Mouse (Mus musculus) MEL-GATA-1-ER (cell line): ENCODE measurements at regions not wholly inside any gene's neighbourhood (a gene's known extent, or its start where the extent isn't known, plus 50 kb on each side); places are given as distances from the start of the nearest gene placed in this dataset.
"Not testable (repeated sequence)": the region's sequence is repeated elsewhere in the genome, so short reads cannot be mapped to it uniquely, and the experiment has no call there.

Experiments
- DNase-seq: peaks from one replicate; pipeline ENCODE4 v3.0.0-alpha.2; 2012; ENCODE audit warnings: low read depth; ENCODE audit errors: extremely low read depth

- DNase-seq = no peak
Observed at GRCm38 (mm10) chr12:48387724-48388123, 994.7 kb upstream of the Foxg1 start.

- no peak for DNase-seq
Observed at GRCm38 (mm10) chr12:48388192-48388812, 994.2 kb upstream of the Foxg1 start.

GRCm38 (mm10) chr12:48391008-48391407 lies 991.5 kb upstream of the Foxg1 start:
- DNase-seq = peak; percentile 6

- DNase-seq = no peak
Observed at GRCm38 (mm10) chr12:48439333-48440046, 943.0 kb upstream of the Foxg1 start.

- not testable (repeated sequence) for DNase-seq
Observed at GRCm38 (mm10) chr12:48448719-48449118, 933.7 kb upstream of the Foxg1 start.

GRCm38 (mm10) chr12:48462392-48462791 lies 920.1 kb upstream of the Foxg1 start:
- no peak for DNase-seq

GRCm38 (mm10) chr12:48500735-48501134 lies 881.7 kb upstream of the Foxg1 start:
- DNase-seq = no peak

GRCm38 (mm10) chr12:48511594-48511993 lies 870.9 kb upstream of the Foxg1 start:
- DNase-seq = peak; percentile 22

- no peak for DNase-seq
Observed at GRCm38 (mm10) chr12:48512259-48512658, 870.2 kb upstream of the Foxg1 start.

- no peak for DNase-seq
Observed at GRCm38 (mm10) chr12:48521996-48522395, 860.5 kb upstream of the Foxg1 start.

- DNase-seq = not testable (repeated sequence)
Observed at GRCm38 (mm10) chr12:48559690-48560089, 822.8 kb upstream of the Foxg1 start.

- peak; percentile 43 for DNase-seq
Observed at GRCm38 (mm10) chr12:48604401-48605197, 777.9 kb upstream of the Foxg1 start.

GRCm38 (mm10) chr12:48605423-48605822 lies 777.0 kb upstream of the Foxg1 start:
- no peak for DNase-seq

- DNase-seq = no peak
Observed at GRCm38 (mm10) chr12:48609391-48609790, 773.1 kb upstream of the Foxg1 start.

- no peak for DNase-seq
Observed at GRCm38 (mm10) chr12:48612066-48612465, 770.4 kb upstream of the Foxg1 start.

GRCm38 (mm10) chr12:48616337-48616736 lies 766.1 kb upstream of the Foxg1 start:
- DNase-seq = no peak

GRCm38 (mm10) chr12:48633559-48633958 lies 748.9 kb upstream of the Foxg1 start:
- no peak for DNase-seq

GRCm38 (mm10) chr12:48634671-48635241 lies 747.7 kb upstream of the Foxg1 start:
- no peak for DNase-seq

- DNase-seq = no peak
Observed at GRCm38 (mm10) chr12:48641974-48642373, 740.5 kb upstream of the Foxg1 start.

GRCm38 (mm10) chr12:48645135-48645534 lies 737.3 kb upstream of the Foxg1 start:
- DNase-seq = no peak

GRCm38 (mm10) chr12:48645910-48646309 lies 736.5 kb upstream of the Foxg1 start:
- DNase-seq = no peak

GRCm38 (mm10) chr12:48675176-48675575 lies 707.3 kb upstream of the Foxg1 start:
- DNase-seq = no peak
